Mouse (Mus musculus) right cerebral cortex, postnatal 10 days (tissue): Measurements from ENCODE around the gene Harbi1.
A peak's percentile ranks its signal among the peaks of the same experiment; 100 is the strongest.

Source experiments
- DNase-seq, 2 experiments: peaks; one replicate each; pipeline ENCODE4 v3.0.0; 2021; ENCODE audit warnings: low spot score in 2 of 2

Gene Harbi1

GRCm38 (mm10) chr2:91710272-91711234 is at the start of gene Harbi1, which contains the start of gene Atg13:
TSS of gene Harbi1 (plus strand) at chr2:91710852.
TSS of gene Atg13 (minus strand) at chr2:91710576.
- peak; percentile 95 for DNase-seq

DNA sequence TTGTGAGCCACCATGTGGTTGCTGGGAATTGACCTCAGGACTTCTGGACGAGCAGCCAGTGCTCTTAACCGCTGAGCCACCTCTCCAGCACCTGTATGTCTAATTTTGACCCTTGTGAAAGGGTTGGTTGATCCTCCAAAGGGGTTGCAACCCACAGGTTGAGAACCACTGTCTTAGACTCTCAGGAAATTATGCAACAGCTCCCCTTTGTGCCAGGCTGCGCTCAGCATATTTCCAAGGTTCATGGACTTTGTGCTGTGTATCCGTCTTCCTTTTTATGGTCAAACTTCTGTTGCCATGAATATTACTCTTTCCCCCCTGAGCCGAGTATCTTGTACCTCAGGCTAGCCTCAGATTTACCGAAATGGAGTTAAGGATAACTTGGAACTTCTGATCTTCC is 49.7 kb upstream of the Harbi1 start:
- no peak for DNase-seq

- no peak for DNase-seq
These were observed 45.9 kb upstream of the Harbi1 start for GRCm38 (mm10) chr2:91664780-91665179.

- DNase-seq: no peak
These were observed 44.2 kb upstream of the Harbi1 start for GRCm38 (mm10) chr2:91666386-91666910.

DNA sequence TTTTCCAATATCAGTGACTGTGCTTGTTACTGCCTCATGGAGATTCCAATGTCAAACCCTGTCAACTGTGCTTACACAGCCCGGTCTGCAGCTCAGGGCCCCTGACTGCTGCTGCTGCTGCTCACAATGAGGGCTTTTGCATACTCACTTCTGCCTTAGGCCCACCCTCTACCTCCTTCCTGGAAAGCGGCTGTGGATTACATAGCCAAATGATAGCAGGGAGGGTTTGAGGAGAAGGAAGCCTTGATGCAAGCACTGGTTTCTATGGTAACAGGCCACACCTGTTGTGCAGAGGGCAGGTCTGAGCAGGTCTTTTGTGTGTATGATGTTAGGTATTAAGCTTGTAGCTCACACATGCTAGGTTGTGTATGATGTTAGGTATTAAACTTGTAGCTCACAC is 42.9 kb upstream of the Harbi1 start:
- no peak for DNase-seq

DNA sequence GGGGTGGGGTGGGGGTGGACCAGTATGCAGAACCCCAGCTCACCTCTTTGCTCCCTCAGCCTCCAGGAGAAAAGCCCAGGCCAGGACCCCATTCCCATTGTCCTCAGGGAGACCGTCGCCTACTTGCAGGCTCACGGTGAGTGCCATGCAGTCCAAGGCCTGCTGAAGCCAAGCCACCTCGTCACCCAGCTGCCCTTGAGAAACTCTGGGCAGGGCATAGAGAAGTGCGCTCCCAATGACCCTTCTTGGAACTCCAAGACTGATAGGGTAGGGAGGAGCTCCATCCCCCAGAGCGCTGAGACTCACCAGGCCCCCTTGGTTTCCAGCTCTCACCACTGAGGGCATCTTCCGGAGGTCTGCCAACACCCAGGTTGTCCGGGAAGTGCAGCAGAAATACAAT is 41.3 kb upstream of the Harbi1 start:
- no peak for DNase-seq

DNA sequence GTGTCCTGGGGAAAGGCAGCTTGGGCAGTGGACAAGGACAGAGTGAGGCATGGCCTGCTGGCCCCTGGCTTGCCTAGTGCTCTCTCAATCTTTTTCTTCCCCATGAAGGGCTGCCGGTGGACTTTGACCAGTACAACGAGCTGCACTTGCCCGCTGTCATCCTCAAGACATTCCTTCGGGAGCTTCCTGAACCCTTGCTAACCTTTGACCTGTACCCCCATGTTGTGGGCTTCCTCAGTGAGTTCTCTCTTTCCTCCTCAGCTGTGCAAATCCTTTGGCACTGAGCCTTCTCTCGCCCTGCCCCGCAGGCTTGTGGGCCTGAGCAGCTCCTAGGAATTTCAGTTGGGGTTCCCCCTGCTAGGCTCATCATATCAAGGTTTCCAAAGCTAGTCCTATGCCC is 40.6 kb upstream of the Harbi1 start:
- no peak for DNase-seq

DNA sequence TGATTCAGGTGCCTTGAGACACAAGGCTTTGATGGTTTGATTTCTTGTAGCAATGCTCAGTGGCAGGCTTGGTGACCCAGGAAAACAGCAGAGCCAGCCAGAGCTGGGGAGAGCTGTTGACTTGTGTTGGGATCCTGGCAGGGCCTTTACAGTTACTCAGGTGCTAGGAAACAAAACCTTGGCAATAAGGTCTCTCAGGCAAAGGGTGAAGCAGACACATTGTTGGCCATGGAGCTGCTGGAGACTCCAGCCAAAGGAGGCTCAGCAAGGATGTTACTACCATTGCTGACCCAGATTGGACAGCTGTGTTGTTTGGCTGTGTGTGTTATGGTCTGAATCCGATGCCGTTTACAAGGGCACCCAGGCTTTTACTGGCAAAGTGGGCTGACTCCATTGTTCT is 37.1 kb upstream of the Harbi1 start:
- no peak for DNase-seq

DNA sequence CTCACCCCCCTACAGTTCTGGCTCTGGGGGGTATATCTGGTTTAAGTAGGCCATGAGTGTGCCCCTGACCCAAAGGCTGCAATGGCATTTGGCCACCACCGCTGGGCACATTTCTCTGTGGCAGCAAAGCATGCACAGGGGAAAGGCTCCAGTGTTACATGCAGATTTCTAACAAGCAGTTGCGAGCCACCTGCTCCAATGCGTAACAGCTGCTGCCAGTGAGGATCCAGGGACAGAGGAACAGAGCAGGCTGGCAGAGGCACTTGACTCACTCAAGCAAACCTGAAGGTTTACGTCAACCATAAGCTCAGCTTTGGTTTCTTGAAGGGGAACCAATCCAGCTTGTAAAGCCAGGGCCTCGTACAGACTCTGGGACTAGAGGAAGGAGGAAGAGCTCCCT is 35.8 kb upstream of the Harbi1 start:
- peak; percentile 52 to 65 for DNase-seq

GRCm38 (mm10) chr2:91676420-91676819 is 34.2 kb upstream of the Harbi1 start:
- no peak for DNase-seq

GRCm38 (mm10) chr2:91676961-91677360 is 33.7 kb upstream of the Harbi1 start:
- DNase-seq: no peak

DNA sequence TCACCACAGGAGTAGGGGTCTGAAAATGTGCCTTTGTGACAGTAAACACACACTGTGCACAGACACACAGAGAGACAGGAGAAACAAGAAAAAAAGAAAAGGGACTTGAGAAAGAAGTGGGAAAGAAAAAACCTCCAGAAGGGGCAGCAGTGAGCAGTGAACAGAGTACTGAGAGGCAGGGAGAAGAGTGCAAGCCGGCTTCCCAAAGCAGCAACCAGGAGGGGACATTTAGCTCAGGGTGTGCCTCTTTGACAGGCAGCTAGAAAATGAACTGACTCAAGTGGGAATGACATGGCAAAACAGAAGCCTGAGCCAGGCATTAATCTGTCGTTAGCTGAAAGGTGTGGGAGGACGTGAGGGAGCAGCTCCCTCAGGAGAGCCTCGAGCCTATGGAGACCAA is 27.8 kb upstream of the Harbi1 start:
- peak; percentile 70 to 81 for DNase-seq

- DNase-seq: no peak
These were observed 26.7 kb upstream of the Harbi1 start for GRCm38 (mm10) chr2:91683919-91684318.

DNA sequence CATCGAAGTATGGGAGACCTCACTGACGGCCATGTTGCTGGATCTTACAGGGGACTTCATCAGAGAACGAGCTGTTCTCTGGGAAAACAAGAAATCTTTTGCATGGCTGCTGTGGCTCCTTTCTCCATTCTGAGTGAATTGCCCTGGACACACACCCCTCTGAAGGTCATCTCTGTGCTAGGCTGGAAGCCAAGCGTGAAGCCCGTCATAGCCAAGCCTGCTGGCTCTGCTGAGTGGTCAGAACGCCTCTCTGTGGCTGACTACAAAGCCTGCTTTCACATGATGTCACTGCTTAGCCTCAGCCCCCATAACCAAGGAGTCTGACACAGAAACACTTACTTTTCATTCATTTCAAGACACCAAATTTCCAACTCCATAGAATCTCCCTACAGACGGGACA is 21.2 kb upstream of the Harbi1 start:
- peak; percentile 71 to 75 for DNase-seq

- DNase-seq: no peak
These were observed 15.0 kb upstream of the Harbi1 start for GRCm38 (mm10) chr2:91695436-91696224.

DNA sequence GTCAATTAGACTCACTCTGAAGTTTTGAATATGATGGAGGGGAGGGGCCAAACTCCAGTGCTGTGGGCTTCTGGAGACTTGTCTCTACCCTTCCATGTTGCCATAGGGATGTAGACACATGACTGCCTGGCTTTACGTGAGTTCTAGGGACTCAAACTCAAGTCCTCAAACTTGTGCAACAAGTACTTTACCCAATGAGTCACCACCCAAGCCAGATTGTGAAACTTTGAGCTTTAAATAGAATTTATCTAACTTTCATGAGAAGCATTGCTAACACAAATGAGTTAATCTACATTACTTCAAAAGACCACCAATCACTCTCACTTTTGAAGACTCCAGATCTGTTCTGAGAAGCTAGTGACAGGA is 14.4 kb upstream of the Harbi1 start:
- DNase-seq: no peak

GRCm38 (mm10) chr2:91699225-91699624 is 11.4 kb upstream of the Harbi1 start:
- DNase-seq: no peak

DNA sequence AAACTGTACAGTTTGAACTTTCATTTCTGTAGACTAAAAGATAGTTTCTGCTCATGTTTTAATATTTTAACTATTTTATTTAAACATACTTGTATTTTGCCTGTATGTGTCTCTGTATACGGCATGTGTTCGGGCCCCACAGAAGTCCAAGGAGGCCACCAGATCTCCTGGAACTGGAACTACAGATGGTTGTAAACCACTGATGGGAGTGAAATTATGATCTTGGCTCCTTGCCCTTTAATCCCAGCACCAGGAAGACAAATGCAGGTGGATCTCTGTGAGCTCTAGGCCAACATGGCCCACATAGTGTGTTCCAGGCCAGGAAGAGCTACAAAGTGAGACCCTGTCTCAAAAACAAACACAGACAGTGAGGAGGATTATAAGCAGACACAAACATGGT is 9.3 kb upstream of the Harbi1 start:
- no peak for DNase-seq

DNA sequence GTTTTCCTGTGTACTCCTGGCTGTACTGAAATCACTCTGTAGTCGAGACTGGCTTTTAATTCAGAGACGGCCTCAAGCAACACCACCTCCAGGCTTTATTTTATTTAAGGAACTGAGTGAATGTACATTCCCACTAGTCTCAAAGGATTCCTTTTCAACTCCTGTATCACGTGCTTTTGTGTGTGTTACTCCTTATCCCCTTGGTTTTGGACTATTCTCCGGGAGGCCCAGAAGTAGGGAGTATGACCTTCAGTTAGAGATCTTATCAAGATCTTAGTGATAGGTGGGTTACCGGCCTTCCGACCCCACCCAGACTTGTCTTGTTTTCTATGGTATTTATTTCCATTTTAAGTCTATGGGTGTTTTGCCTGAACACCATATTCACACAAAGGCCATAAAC is 4.9 kb upstream of the Harbi1 start:
- DNase-seq: no peak

DNA sequence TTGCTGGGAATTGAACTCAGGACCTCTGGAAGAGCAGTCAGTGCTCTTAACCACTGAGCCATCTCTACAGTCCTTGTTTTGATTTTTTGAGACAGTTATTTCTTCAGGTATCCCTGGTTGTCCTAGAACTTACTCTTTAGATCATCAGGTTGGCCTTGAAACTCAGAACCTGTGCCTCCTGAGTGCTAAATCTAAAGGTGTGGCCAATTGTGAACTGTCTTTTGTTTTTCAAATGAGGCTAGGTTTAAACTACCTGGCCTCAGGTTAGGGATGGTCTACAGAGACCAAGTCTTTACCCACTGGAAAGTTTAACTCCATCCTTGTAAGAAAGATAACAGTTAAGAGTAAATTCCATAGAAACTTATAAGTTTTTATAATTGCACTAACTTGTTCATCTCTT is 4.2 kb upstream of the Harbi1 start:
- no peak for DNase-seq

DNA sequence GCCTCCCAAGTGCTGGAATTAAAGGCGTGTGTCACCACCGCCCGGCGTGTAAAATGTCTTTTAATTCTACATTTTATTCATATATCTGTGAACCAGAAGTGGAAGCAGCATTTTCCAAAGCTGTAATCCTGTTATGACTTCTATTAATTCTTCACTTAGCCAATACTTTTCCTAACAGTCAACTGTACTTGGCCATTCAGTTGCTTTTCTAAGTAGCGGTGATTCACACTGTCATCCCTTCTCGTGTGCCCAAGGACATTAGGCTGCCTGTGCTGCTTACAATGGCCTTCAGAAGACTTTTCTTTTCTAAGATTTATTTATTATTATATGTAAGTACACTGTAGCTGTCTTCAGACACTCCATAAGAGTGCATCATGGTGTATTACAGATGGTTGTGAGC is 2.3 kb upstream of the Harbi1 start:
- no peak for DNase-seq

GRCm38 (mm10) chr2:91711256-91711925 is 739 bp downstream of the Harbi1 start:
- DNase-seq: no peak
